Comparison of ENCODE assay signal across 22 mouse cellular contexts in genomic region chr15:78632387-78632786, GRCm38 (mm10). TPM values are rescaled to one million over a fixed set of nuclear protein-coding genes. Genes with fewer than 3 reads are reported as not detected.
DNase-seq lines count a peak whose midpoint lies in the region; ATAC-seq and TF ChIP-seq lines count a peak whose summit lies in the region.
"Had no signal": no experiment of that assay in that cellular context is flagged by ENCODE, and none has a peak within 500 bp of the region (broad histone marks: within the 10 kb centered on the region; RNA-seq: fewer than 3 reads in every experiment).

No protein-coding gene starts in this region.

- H3K36me3 ChIP-seq in forebrain, embryonic 13.5 days (ENCODE audit: poor library complexity, severe bottlenecking) = no peaks in the 10 kb centered on the region
- no peaks in the 10 kb centered on the region for H3K36me3 ChIP-seq in forebrain, postnatal 0 days (ENCODE audit: insufficient read depth)
- no peaks in the 10 kb centered on the region for H3K36me3 ChIP-seq in hindbrain, embryonic 12.5 days
- H3K36me3 ChIP-seq in hindbrain, embryonic 16.5 days (ENCODE audit: control insufficient read depth, insufficient read depth, low read length) = no peaks in the 10 kb centered on the region
- H3K36me3 ChIP-seq in neural tube, embryonic 12.5 days = no peaks in the 10 kb centered on the region
- H3K36me3 ChIP-seq: embryonic facial prominence, embryonic 12.5 days; G1E; heart, embryonic 13.5 days; intestine, embryonic 15.5 days had no signal

- TF ChIP-seq CTCF in forebrain, postnatal 0 days (IDR thresholded peaks at IDR 0.05; ENCODE audit: low read depth) = no peak

- peaks cover 69% of the 10 kb centered on the region for H3K4me1 ChIP-seq in forebrain, embryonic 13.5 days
- H3K4me1 ChIP-seq in forebrain, postnatal 0 days (ENCODE audit: insufficient read depth) = peaks cover 9% of the 10 kb centered on the region; the same call in 1 of the 2 replicates
- peaks cover 57% of the 10 kb centered on the region for H3K4me1 ChIP-seq in hindbrain, embryonic 12.5 days
- H3K4me1 ChIP-seq in hindbrain, embryonic 16.5 days (ENCODE audit: control insufficient read depth, insufficient read depth, low read depth, low read length) = peaks cover 23% of the 10 kb centered on the region
- H3K4me1 ChIP-seq in neural tube, embryonic 12.5 days = peaks cover 41% of the 10 kb centered on the region
- H3K4me1 ChIP-seq: heart, embryonic 13.5 days had no signal

- no peak overlapping the region for H3K9ac ChIP-seq in forebrain, embryonic 13.5 days
- H3K9ac ChIP-seq in forebrain, postnatal 0 days = no peak overlapping the region
- H3K9ac ChIP-seq in hindbrain, embryonic 12.5 days = no peak overlapping the region
- no peak overlapping the region for H3K9ac ChIP-seq in hindbrain, embryonic 16.5 days (ENCODE audit: low read depth, low read length)
- H3K9ac ChIP-seq in neural tube, embryonic 12.5 days = no peak overlapping the region
- H3K9ac ChIP-seq: embryonic facial prominence, embryonic 12.5 days; heart, embryonic 13.5 days; intestine, embryonic 15.5 days had no signal

- peak; percentile 15 for DNase-seq in embryo, embryonic 10.5 days (ENCODE audit: low spot score)
- no peak for DNase-seq in embryo, embryonic 9.5 days (ENCODE audit: extremely low spot score)
- no peak for DNase-seq in forebrain, postnatal 0 days
- no peak for DNase-seq in neural tube, embryonic 10.5 days (ENCODE audit: extremely low spot score, low spot score)
- DNase-seq: adrenal gland, postnatal 10 days; B cell, adult 2 months; cerebellum, adult 11-12 months; cerebellum, adult 9-10 months; cerebellum, postnatal 25 days; gastrocnemius, postnatal 36 days; heart, adult 11 months; heart, postnatal 36 days; kidney, adult 18-20 months had no signal

- H3K9me3 ChIP-seq in forebrain, embryonic 13.5 days (replicated peaks) = no peaks in the 10 kb centered on the region
- H3K9me3 ChIP-seq in forebrain, postnatal 0 days (ENCODE audit: low read length) = no peaks in the 10 kb centered on the region
- H3K9me3 ChIP-seq in hindbrain, embryonic 12.5 days (replicated peaks) = no peaks in the 10 kb centered on the region
- no peaks in the 10 kb centered on the region for H3K9me3 ChIP-seq in hindbrain, embryonic 16.5 days (ENCODE audit: control insufficient read depth, low read length)
- no peaks in the 10 kb centered on the region for H3K9me3 ChIP-seq in neural tube, embryonic 12.5 days
- H3K9me3 ChIP-seq: embryonic facial prominence, embryonic 12.5 days; G1E; heart, embryonic 13.5 days; intestine, embryonic 15.5 days had no signal

- 41% methylated on average over 2 of the region's 2 CpGs for WGBS in forebrain, embryonic 13.5 days
- 53% methylated on average over 2 of the region's 2 CpGs for WGBS in forebrain, postnatal 0 days
- WGBS in hindbrain, embryonic 12.5 days = 42% methylated on average over 2 of the region's 2 CpGs
- 52% methylated on average over 2 of the region's 2 CpGs for WGBS in hindbrain, embryonic 16.5 days
- WGBS in neural tube, embryonic 12.5 days = 61% methylated on average over 2 of the region's 2 CpGs

- peak overlapping the region; percentile 40; the same call in 1 of the 2 replicates for H3K27ac ChIP-seq in forebrain, embryonic 13.5 days
- no peak overlapping the region for H3K27ac ChIP-seq in forebrain, postnatal 0 days (ENCODE audit: low read depth, low read length)
- peak overlapping the region; percentile 57 for H3K27ac ChIP-seq in hindbrain, embryonic 12.5 days
- no peak overlapping the region for H3K27ac ChIP-seq in hindbrain, embryonic 16.5 days (ENCODE audit: low read depth, low read length)
- H3K27ac ChIP-seq in neural tube, embryonic 12.5 days = no peak overlapping the region
- H3K27ac ChIP-seq: embryonic facial prominence, embryonic 12.5 days; heart, embryonic 13.5 days; intestine, embryonic 15.5 days had no signal

- no peak; the same call in 1 of the 2 replicates for ATAC-seq in forebrain, embryonic 13.5 days
- no peak for ATAC-seq in forebrain, postnatal 0 days
- no peak for ATAC-seq in hindbrain, embryonic 12.5 days (ENCODE audit: low FRiP score)
- no peak for ATAC-seq in hindbrain, embryonic 16.5 days
- ATAC-seq in neural tube, embryonic 12.5 days (ENCODE audit: low FRiP score, low read depth) = peak; percentile 45; the same call in 1 of the 2 replicates
- ATAC-seq: CD4-positive, CD25-positive, alpha-beta regulatory T cell, adult 4 months; intestine, embryonic 15.5 days had no signal

- H3K27me3 ChIP-seq in forebrain, embryonic 13.5 days = no peaks in the 10 kb centered on the region
- no peaks in the 10 kb centered on the region for H3K27me3 ChIP-seq in forebrain, postnatal 0 days (ENCODE audit: insufficient read depth, low read length)
- H3K27me3 ChIP-seq in hindbrain, embryonic 12.5 days = no peaks in the 10 kb centered on the region
- no peaks in the 10 kb centered on the region for H3K27me3 ChIP-seq in hindbrain, embryonic 16.5 days (replicated peaks; ENCODE audit: control insufficient read depth, insufficient read depth, low read length)
- no peaks in the 10 kb centered on the region for H3K27me3 ChIP-seq in neural tube, embryonic 12.5 days (replicated peaks)
- H3K27me3 ChIP-seq: embryonic facial prominence, embryonic 12.5 days; intestine, embryonic 15.5 days had no signal

- H3K4me2 ChIP-seq in forebrain, embryonic 13.5 days = no peak overlapping the region
- no peak overlapping the region for H3K4me2 ChIP-seq in forebrain, postnatal 0 days (ENCODE audit: low read depth)
- no peak overlapping the region for H3K4me2 ChIP-seq in hindbrain, embryonic 12.5 days (replicated peaks)
- no peak overlapping the region for H3K4me2 ChIP-seq in hindbrain, embryonic 16.5 days (ENCODE audit: low read length)
- no peak overlapping the region for H3K4me2 ChIP-seq in neural tube, embryonic 12.5 days (replicated peaks)
- H3K4me2 ChIP-seq: embryonic facial prominence, embryonic 12.5 days; heart, embryonic 13.5 days; intestine, embryonic 15.5 days had no signal

- no peak overlapping the region for H3K4me3 ChIP-seq in forebrain, embryonic 13.5 days
- H3K4me3 ChIP-seq in forebrain, postnatal 0 days (ENCODE audit: low read depth, low read length) = no peak overlapping the region
- H3K4me3 ChIP-seq in hindbrain, embryonic 12.5 days = no peak overlapping the region
- no peak overlapping the region for H3K4me3 ChIP-seq in hindbrain, embryonic 16.5 days (ENCODE audit: low read length)
- H3K4me3 ChIP-seq in neural tube, embryonic 12.5 days = no peak overlapping the region
- H3K4me3 ChIP-seq: embryonic facial prominence, embryonic 12.5 days; heart, embryonic 13.5 days; intestine, embryonic 15.5 days had no signal

RNA-seq across cellular contexts. Expression of gene Cyth4, which starts 35.5 kb away (rescaled TPM):
- 3.1 and 3.4 TPM in 2 replicates for polyA plus RNA-seq in forebrain, embryonic 13.5 days (2015; fragmentation: Nextera tagmentation; extraction: Ambion mirVana)
- 5.5 and 9.8 TPM in 2 replicates for total RNA-seq in forebrain, postnatal 0 days (2014; rRNA removed)
- polyA plus RNA-seq in forebrain, postnatal 0 days (2015; fragmentation: Nextera tagmentation; extraction: Ambion mirVana) = 3.9 and 5.5 TPM in 2 replicates
- polyA plus RNA-seq in hindbrain, embryonic 12.5 days (2016; fragmentation: Nextera tagmentation; extraction: Ambion mirVana) = 6.3 and 7.8 TPM in 2 replicates
- polyA plus RNA-seq in hindbrain, embryonic 16.5 days (2015; fragmentation: Nextera tagmentation; extraction: Ambion mirVana) = 6.2 and 6.4 TPM in 2 replicates
- polyA plus RNA-seq in neural tube, embryonic 12.5 days (2016; fragmentation: Nextera tagmentation; extraction: Ambion mirVana) = 6.4 and 6.6 TPM in 2 replicates

RNA-seq across cellular contexts. Expression of gene Rac2, which starts 59.8 kb away (rescaled TPM):
- 2.9 and 3.4 TPM in 2 replicates for polyA plus RNA-seq in forebrain, embryonic 13.5 days (2015; fragmentation: Nextera tagmentation; extraction: Ambion mirVana)
- total RNA-seq in forebrain, postnatal 0 days (2014; rRNA removed) = 1.1 and 1.4 TPM in 2 replicates
- polyA plus RNA-seq in forebrain, postnatal 0 days (2015; fragmentation: Nextera tagmentation; extraction: Ambion mirVana) = 5.9 and 6.5 TPM in 2 replicates
- 4.9 and 5.7 TPM in 2 replicates for polyA plus RNA-seq in hindbrain, embryonic 12.5 days (2016; fragmentation: Nextera tagmentation; extraction: Ambion mirVana)
- 4.0 and 5.7 TPM in 2 replicates for polyA plus RNA-seq in hindbrain, embryonic 16.5 days (2015; fragmentation: Nextera tagmentation; extraction: Ambion mirVana)
- 7.7 and 9.0 TPM in 2 replicates for polyA plus RNA-seq in neural tube, embryonic 12.5 days (2016; fragmentation: Nextera tagmentation; extraction: Ambion mirVana)

Comparison
In these comparisons a context has a peak if more than half of its experiments do, and no peak if none do; other contexts are left out.
1. H3K27ac ChIP-seq: peak in forebrain, embryonic 13.5 days (single experiment) and hindbrain, embryonic 12.5 days (single experiment); none in forebrain, postnatal 0 days (single experiment), hindbrain, embryonic 16.5 days (single experiment) and neural tube, embryonic 12.5 days (single experiment).